Mouse (Mus musculus): Measurements from ENCODE around the gene Cilp.
"Not testable (repeated sequence)": the region's sequence is repeated elsewhere in the genome, so short reads cannot be mapped to it uniquely, and the experiment has no call there.

Gene Cilp

GRCm38 (mm10) chr9:65264959-65265358, at the start of gene Cilp:
TSS of gene Cilp (plus strand) at chr9:65265180.
- peak; percentile 80 for DNase-seq

DNA sequence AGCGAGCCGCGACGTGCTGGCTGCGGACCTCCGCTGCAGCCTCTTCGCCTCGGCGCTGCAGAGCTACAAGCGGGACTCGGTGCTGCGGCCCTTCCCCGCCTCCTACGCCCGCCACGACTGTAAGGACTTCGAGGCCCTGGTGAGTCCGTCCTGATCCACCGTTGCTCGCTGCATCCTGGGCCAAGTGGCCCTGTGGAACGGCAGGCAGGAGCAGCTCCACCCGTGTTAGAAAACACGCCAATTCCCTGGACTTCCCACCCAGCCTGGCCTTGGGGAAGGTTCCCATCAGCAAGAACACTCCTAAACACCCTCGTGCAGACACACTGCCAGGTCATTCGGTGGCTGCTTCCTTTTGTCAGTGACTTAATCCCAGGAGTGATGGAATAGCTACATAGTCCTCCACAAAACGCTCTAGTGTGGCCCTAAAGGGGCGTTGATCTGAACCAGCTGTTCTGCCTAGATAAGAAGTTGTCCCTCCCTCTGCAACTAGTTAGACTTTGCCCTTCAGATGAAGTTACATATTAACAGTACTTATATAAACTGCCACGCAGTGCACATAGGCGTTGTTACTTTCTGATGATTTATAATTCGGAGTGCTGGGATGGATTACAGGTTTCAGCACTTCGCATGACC, 49.4 kb upstream of the Cilp start:
- DNase-seq: peak; percentile 66

- no peak for DNase-seq
Observed at GRCm38 (mm10) chr9:65216972-65217371, 48.0 kb upstream of the Cilp start.

GRCm38 (mm10) chr9:65217661-65218060, 47.3 kb upstream of the Cilp start:
- no peak for DNase-seq

DNA sequence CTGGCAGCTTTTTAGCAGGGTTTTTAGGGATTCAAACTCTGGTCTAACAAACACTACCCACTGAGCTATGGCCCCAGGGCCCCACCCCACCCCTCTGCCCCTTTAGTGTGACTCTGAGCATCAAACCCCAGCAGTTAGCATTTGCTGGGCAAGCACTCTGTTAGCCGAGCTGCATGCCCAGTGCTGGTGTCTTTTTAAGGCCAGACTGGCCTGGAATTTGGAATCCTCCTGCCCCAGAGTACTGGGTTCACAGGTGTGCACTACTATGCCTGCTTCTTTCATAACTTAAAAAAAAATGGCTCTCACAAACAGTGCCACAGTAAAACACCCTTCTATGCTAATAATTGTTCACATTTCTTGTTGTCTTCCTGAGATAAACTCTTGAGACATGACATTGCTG, 46.1 kb upstream of the Cilp start:
- DNase-seq: no peak

- not testable (repeated sequence) for DNase-seq
Observed at GRCm38 (mm10) chr9:65220398-65220797, 44.6 kb upstream of the Cilp start.

DNA sequence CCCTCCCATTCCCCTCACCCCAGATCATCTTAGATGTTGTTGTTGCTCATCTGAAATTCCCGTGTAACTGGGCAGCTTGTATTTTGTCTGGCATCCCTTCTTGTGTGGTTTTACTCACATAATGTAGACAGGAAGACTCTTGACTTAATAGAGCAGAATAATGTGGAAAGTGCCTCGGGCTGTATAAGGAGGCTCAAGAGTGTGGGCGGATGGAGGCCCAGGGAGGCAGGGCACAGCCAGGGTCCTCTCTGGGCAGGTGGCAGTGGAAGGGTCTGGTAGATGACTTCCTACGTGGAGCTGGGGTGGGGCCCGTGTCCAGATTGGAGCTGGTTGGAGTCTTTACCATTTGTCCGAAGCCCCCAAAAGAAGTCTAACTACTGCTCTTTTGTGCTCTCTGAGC, 41.1 kb upstream of the Cilp start:
- DNase-seq: no peak

- peak; percentile 62 for DNase-seq
Observed at GRCm38 (mm10) chr9:65225795-65226194, 39.2 kb upstream of the Cilp start.

DNA sequence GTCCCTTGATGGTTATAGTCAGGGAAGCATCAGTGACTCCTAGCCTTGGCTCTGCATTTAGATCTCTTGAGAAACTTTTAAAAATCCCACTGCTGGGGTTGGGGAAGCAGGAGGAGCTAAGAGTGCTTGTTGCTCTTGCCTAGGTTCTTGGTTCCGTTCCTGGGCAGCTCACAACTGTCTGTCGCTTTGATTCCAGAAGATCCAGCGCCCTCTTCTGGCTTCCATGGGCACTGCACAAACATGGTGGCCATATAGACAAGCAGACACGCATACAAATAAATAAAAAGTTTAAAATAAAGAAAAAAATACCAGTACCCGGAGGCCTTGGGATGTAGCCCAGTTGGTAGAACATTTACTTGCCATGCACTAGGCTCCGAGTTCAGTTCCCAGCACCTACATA, 34.7 kb upstream of the Cilp start:
- DNase-seq: no peak

GRCm38 (mm10) chr9:65231284-65231683, 33.7 kb upstream of the Cilp start:
- DNase-seq: no peak

DNA sequence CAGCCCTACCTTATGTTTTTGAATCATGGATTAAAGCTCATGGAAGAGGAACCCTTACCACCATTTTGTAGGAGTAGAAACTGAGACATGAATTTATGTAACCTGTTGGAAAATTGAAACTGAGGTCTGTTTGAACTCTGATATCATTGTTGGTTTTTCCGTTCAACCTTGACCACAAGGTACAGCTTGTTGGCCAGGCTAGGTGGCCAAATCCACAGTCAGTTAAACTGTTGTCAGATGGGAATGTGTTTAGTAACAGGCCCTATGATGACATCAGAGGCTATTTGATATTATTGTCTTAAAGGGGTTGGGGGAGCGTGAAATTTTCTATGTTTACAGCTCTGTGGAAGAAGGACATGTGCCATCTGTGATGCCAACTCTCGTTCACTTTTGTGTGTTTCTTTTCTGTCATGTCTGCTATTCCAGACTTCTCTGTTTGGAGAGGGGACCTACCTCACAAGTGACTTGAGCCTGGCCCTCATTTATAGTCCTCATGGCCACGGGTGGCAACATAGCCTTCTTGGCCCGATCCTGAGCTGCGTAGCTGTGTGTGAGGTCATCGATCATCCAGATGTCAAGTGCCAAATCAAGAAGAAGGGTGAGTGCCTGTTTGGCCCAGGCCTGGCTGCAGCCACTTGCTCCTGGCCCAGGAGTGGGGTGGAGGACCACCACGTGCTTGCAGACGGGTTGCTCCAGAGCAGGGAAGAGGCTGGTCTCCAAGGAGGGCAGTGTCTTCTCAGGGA, 31.6 kb upstream of the Cilp start:
- no peak for DNase-seq

GRCm38 (mm10) chr9:65234734-65235133, 30.2 kb upstream of the Cilp start:
- no peak for DNase-seq

DNA sequence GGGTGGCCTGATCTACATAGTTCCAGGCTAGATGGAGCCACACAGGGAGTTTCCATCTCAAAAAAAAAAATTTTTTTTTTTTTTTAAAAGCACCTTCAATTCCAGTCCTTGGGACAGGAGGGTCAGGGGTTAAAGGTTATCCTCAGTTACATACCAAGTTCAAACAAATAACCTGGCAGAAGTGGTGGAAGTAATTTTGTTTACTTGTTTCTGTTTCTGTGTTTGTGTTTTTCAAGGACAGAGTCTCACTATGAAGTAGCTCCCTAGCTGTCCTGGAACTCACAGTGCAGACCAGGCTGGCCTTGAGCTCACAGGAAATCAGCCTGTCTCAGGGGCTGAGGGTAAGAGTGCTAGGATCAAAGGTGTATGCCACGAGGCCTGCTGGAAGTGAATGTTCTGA, 29.4 kb upstream of the Cilp start:
- DNase-seq: no peak

GRCm38 (mm10) chr9:65237616-65238015, 27.4 kb upstream of the Cilp start:
- no peak for DNase-seq

GRCm38 (mm10) chr9:65238191-65238760, 26.7 kb upstream of the Cilp start:
- peak; percentile 54 for DNase-seq

GRCm38 (mm10) chr9:65239176-65239575, 25.8 kb upstream of the Cilp start:
- no peak for DNase-seq

- DNase-seq: no peak
Observed at GRCm38 (mm10) chr9:65239731-65240130, 25.2 kb upstream of the Cilp start.

GRCm38 (mm10) chr9:65240587-65240986, 24.4 kb upstream of the Cilp start:
- no peak for DNase-seq

DNA sequence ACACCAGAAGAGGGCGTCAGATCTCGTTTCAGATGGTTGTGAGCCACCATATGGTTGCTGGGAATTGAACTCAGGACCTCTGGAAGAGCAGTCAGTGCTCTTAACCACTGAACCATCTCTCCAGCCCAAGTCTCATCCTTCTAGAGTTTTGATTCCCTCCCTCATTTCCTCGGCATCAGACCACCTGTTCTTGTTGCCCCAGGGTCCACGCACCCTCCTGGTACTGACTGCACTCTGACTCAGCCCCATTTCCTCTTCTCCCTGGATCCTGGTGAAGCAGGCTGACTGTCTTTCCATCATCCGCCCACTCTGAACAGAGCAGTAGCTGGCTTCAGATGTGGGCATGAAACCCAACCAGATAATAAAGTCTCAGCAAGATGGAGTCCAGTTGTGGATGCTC, 23.0 kb upstream of the Cilp start:
- no peak for DNase-seq

DNA sequence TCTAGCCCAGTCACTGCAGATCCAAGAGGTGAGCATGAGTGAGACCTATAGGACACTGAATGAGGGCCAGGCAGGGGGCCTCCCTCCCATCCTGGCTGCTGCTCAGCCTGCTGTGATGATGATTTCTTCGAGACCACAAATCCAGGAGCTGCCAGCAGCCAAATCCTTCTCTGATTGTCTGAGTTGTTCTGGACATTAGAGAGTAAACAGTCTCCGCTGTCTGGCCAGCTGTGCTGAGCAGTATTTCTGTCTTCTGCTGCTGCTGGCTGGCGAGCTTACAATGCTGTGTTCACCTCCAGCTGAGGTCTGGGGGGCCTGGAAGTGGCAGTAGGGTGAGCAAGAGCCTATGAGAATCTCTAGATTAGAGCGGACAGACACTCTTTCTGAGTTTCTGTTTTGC, 21.7 kb upstream of the Cilp start:
- no peak for DNase-seq

GRCm38 (mm10) chr9:65244036-65244806, 20.8 kb upstream of the Cilp start:
- DNase-seq: peak; percentile 44

- DNase-seq: no peak
Observed at GRCm38 (mm10) chr9:65247502-65248376, 17.2 kb upstream of the Cilp start.

DNA sequence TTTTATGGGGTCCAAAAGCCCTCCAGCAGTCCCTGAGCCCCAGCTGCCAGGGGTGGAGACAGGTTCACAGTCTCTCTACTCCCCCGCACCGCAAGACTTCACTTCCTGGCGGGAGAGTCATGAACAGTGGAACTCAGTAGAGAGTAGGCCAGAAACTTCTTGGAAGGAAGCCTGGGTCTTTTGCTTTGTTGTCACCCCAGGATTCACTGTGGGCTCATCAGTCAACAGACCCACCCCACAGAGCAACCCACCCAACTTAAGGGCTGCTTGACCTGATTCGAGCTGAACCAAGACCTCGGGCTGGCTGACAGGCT, 16.6 kb upstream of the Cilp start:
- no peak for DNase-seq
